Mouse (Mus musculus) liver, embryonic 11.5 days (tissue): ENCODE measurements around the gene Cdh13. TPM values are rescaled to one million over a fixed set of nuclear protein-coding genes. Genes with fewer than 3 reads are reported as not detected.

Experiments used
- ATAC-seq: fragments of 200-750 bp; cut with Nextera tagmentation; replicated peaks from 2 replicates; pipeline ENCODE4 v1.8.0; 2017; ENCODE audit warnings: moderate number of reproducible peaks, mild to moderate bottlenecking, moderate TSS enrichment, moderate library complexity; ENCODE audit not compliant: low FRiP score
- DNase-seq: peaks from one replicate; pipeline ENCODE4 v3.0.0-alpha.2; 2017; ENCODE audit warnings: low spot score
- H3K27ac ChIP-seq: fragments of 300-500 bp; sonication (generic); 2 replicates; pipeline ENCODE4 v1.5.1; 2014; ENCODE audit warnings: mild to moderate bottlenecking, low read depth, low read length, control low read depth
- H3K27me3 ChIP-seq: fragments of 300-500 bp; sonication (generic); replicated peaks from 2 replicates; pipeline ENCODE4 v1.6.1; 2014; ENCODE audit warnings: low read length, mixed read lengths; ENCODE audit not compliant: control insufficient read depth, insufficient read depth
- H3K36me3 ChIP-seq: fragments of 300-500 bp; sonication (generic); 2 replicates; pipeline ENCODE4 v1.6.1; 2014; ENCODE audit warnings: mild to moderate bottlenecking, low read length, moderate library complexity, mixed read lengths; ENCODE audit not compliant: control insufficient read depth, insufficient read depth
- H3K4me1 ChIP-seq: fragments of 300-500 bp; sonication (generic); replicated peaks from 2 replicates; pipeline ENCODE4 v1.6.1; 2014; ENCODE audit warnings: low read length, mixed read lengths; ENCODE audit not compliant: control insufficient read depth, insufficient read depth
- H3K4me2 ChIP-seq: fragments of 300-500 bp; sonication (generic); 2 replicates; pipeline ENCODE4 v1.6.1; 2014; ENCODE audit warnings: mild to moderate bottlenecking, control low read depth, moderate library complexity
- H3K4me3 ChIP-seq: fragments of 300-500 bp; sonication (generic); 2 replicates; pipeline ENCODE4 v1.5.1; 2014; ENCODE audit warnings: low read depth, low read length, control low read depth
- H3K9ac ChIP-seq: fragments of 300-500 bp; sonication (generic); 2 replicates; pipeline ENCODE4 v1.6.1; 2014; ENCODE audit warnings: low read depth, low read length, control low read depth
- H3K9me3 ChIP-seq: fragments of 300-500 bp; sonication (generic); 2 replicates; pipeline ENCODE4 v1.6.1; 2016; ENCODE audit warnings: low read length, inconsistent platforms, mixed read lengths; ENCODE audit not compliant: control insufficient read depth
- WGBS: fragments of 180-500 bp; shearing (Covaris S2); extraction: QIAGEN DNeasy Blood & Tissue Kit; methylation state at CpG from one replicate; pipeline ENCODE4 v1.1.7; 2014; 5-methylcytosine and 5-hydroxymethylcytosine counted together
- polyA plus RNA-seq: library from polyadenylated mRNA; unstranded; fragments of >200 nt; fragmentation: Nextera tagmentation; extraction: Ambion mirVana; gene quantifications from 2 replicates; pipeline ENCODE4 v1.2.1, GENCODE M21; 2014

Cdh13 gene
- polyA plus RNA-seq, 1 experiment from 2014 or later: 2.9 TPM

DNA sequence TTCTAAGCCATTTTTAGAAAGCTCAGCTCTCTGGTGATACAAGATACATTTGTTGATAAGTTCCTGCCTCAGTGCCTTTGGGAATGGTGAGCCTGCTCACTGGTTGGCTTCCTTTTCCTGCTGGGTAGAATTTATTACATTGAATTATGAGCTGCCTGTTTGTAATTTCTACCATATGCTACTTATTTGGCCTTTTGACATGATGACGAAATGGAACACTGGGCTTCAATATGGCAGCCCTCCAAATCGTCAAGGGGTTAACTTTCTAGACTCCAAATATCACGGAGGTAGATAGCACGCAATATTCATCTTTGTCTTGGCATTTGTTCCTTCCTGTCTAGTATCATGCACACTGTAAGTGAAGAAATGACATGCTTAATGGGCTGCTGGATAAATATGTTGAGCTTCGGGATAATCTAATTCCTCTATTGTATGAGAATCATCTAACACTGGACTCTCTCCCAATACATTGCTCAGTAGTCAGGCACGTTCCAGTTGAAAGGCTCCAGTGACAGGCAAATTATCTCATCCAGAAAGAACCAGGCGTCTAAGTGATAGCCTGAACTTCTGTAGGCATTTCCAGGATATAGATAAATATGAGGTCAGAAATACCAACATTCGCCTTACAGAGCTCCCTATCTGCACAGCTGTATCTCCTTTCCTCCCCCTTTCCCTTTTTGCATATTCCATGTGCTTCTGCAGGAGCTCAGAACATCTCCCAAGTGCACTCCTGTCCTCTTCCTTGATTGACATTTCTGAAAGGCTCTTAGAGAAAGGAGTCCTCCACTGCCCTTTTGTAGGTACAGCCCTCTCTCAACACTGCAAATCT, 378.7 kb downstream of the Cdh13 start:
- no peaks in the 10 kb centered on the region for H3K36me3 ChIP-seq
- H3K4me2 ChIP-seq: no peak overlapping the region
- H3K27me3 ChIP-seq: no peaks in the 10 kb centered on the region
- DNase-seq (no peak), ATAC-seq (no peak)
- H3K4me3 ChIP-seq: no peak overlapping the region
- H3K9ac ChIP-seq: no peak overlapping the region
- no peaks in the 10 kb centered on the region for H3K4me1 ChIP-seq
- 62% methylated on average over 8 of the region's 8 CpGs for WGBS
- H3K9me3 ChIP-seq: no peaks in the 10 kb centered on the region
- H3K27ac ChIP-seq: no peak overlapping the region

DNA sequence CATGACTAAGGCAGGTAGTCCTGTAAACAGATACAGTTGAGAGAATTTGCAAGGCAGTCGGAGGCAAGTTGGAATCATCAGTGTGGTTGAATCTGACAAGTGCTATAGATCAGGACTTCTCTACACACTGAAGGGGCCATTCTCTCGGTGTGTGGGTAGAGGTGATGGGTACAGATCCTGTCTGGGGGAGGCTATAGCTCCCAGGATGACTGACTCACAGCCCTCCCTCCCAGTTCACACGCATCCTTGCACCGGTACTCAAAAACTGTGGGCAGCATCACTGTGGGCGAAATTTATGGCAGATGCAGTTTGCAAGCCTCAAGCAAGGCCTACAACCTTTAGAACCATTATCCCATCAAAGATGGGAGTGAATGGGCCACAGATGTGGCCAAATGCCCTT, 381.5 kb downstream of the Cdh13 start:
- H3K4me1 ChIP-seq: no peaks in the 10 kb centered on the region
- no peaks in the 10 kb centered on the region for H3K36me3 ChIP-seq
- DNase-seq: no peak
- H3K9me3 ChIP-seq: no peaks in the 10 kb centered on the region
- no peak overlapping the region for H3K4me3 ChIP-seq
- no peak overlapping the region for H3K27ac ChIP-seq
- H3K27me3 ChIP-seq: no peaks in the 10 kb centered on the region
- 88% methylated on average over 5 of the region's 5 CpGs for whole genome bisulfite sequencing
- no peak overlapping the region for H3K4me2 ChIP-seq
- no peak overlapping the region for H3K9ac ChIP-seq
- no peak for ATAC-seq

- Histone ChIP-seq H3K9ac (no peak overlapping the region), H3K4me3 (no peak overlapping the region), H3K4me2 (no peak overlapping the region), H3K4me1 (no peaks in the 10 kb centered on the region), H3K9me3 (no peaks in the 10 kb centered on the region), H3K27me3 (no peaks in the 10 kb centered on the region), H3K27ac (no peak overlapping the region), H3K36me3 (no peaks in the 10 kb centered on the region)
- DNase-seq (no peak), ATAC-seq (no peak)
- whole genome bisulfite sequencing: 82% methylated on average over 4 of the region's 4 CpGs
Measured at GRCm38 (mm10) chr8:118667736-118668135, 384.2 kb downstream of the Cdh13 start.

GRCm38 (mm10) chr8:118676233-118676632, 392.7 kb downstream of the Cdh13 start:
- H3K4me2 ChIP-seq: no peak overlapping the region
- H3K36me3 ChIP-seq: no peaks in the 10 kb centered on the region
- WGBS: 78% methylated on average over 6 of the region's 6 CpGs
- ATAC-seq (no peak), DNase-seq (no peak)
- H3K27ac ChIP-seq: no peak overlapping the region
- no peak overlapping the region for H3K9ac ChIP-seq
- no peaks in the 10 kb centered on the region for H3K4me1 ChIP-seq
- no peak overlapping the region for H3K4me3 ChIP-seq
- H3K27me3 ChIP-seq: no peaks in the 10 kb centered on the region
- no peaks in the 10 kb centered on the region for H3K9me3 ChIP-seq

GRCm38 (mm10) chr8:118679347-118679746, 395.8 kb downstream of the Cdh13 start:
- DNase-seq (no peak), ATAC-seq (no peak)
- H3K9ac ChIP-seq: no peak overlapping the region
- H3K27me3 ChIP-seq: no peaks in the 10 kb centered on the region
- H3K4me2 ChIP-seq: no peak overlapping the region
- H3K9me3 ChIP-seq: no peaks in the 10 kb centered on the region
- no peak overlapping the region for H3K4me3 ChIP-seq
- H3K36me3 ChIP-seq: no peaks in the 10 kb centered on the region
- 74% methylated on average over 9 of the region's 9 CpGs for WGBS
- no peak overlapping the region for H3K27ac ChIP-seq
- no peaks in the 10 kb centered on the region for H3K4me1 ChIP-seq

DNA sequence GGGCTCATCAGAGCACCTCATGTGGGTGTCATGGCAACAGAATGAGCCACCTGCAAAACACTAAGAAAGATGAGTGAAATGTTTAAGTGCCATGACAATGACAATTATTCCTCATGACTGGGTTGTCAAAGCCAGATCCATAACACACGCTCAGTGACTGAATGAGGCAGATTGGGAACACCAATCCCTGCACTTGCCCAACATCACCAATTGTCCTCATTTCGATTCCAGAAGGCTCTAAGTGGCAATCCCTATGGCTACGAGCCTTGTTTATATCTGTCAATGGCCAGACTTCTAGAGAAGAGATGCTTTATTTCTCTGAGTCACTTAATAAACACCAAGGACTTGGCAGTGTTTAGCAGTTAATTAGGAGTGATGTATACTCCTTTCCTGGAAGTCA, 399.9 kb downstream of the Cdh13 start:
- H3K9ac ChIP-seq: no peak overlapping the region

GRCm38 (mm10) chr8:118685863-118686262, 402.3 kb downstream of the Cdh13 start:
- Histone ChIP-seq H3K27me3 (peaks cover 2% of the 10 kb centered on the region; the same call in 1 of the 2 replicates), H3K9me3 (no peaks in the 10 kb centered on the region), H3K4me1 (no peaks in the 10 kb centered on the region), H3K9ac (no peak overlapping the region), H3K36me3 (no peaks in the 10 kb centered on the region), H3K4me2 (no peak overlapping the region), H3K4me3 (no peak overlapping the region), H3K27ac (no peak overlapping the region)
- 89% methylated on average over 1 of the region's 1 CpGs for WGBS
- no peak for DNase-seq
- no peak for ATAC-seq

More for the DNA sequence above, 399.9 kb downstream of the Cdh13 start:
- 73% methylated on average over 3 of the region's 3 CpGs for WGBS
- no peaks in the 10 kb centered on the region for H3K27me3 ChIP-seq
- no peak overlapping the region for H3K27ac ChIP-seq
- no peak overlapping the region for H3K4me2 ChIP-seq
- H3K36me3 ChIP-seq: no peaks in the 10 kb centered on the region
- ATAC-seq: no peak
- H3K9me3 ChIP-seq: no peaks in the 10 kb centered on the region
- no peak overlapping the region for H3K4me3 ChIP-seq
- DNase-seq: no peak
- H3K4me1 ChIP-seq: no peaks in the 10 kb centered on the region

DNA sequence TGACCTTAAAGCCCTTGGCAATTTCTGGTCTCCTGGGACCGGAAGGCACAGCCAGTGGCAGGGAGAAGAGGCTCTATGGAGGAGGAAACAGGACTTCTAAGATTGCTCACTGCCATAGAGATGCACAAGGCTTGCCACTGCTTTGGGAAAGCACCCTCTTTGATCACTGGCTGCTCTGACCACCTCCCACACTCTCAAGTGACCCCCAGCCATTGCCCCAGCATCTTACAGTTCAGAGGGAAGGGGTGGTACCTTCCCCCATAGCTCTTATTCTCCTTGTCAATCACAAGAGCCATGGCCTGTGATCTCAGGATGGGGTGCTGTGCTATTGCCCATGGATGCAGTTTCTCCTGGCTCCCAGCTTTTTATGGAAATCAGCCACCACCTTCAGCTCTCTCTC, 406.3 kb downstream of the Cdh13 start:
- Histone ChIP-seq H3K36me3 (no peaks in the 10 kb centered on the region), H3K4me1 (no peaks in the 10 kb centered on the region), H3K4me3 (no peak overlapping the region), H3K27me3 (peaks cover 2% of the 10 kb centered on the region; the same call in 1 of the 2 replicates), H3K9me3 (no peaks in the 10 kb centered on the region), H3K27ac (no peak overlapping the region), H3K4me2 (no peak overlapping the region), H3K9ac (no peak overlapping the region)
- WGBS: 71% methylated on average over 1 of the region's 1 CpGs
- no peak for ATAC-seq
- no peak for DNase-seq

DNA sequence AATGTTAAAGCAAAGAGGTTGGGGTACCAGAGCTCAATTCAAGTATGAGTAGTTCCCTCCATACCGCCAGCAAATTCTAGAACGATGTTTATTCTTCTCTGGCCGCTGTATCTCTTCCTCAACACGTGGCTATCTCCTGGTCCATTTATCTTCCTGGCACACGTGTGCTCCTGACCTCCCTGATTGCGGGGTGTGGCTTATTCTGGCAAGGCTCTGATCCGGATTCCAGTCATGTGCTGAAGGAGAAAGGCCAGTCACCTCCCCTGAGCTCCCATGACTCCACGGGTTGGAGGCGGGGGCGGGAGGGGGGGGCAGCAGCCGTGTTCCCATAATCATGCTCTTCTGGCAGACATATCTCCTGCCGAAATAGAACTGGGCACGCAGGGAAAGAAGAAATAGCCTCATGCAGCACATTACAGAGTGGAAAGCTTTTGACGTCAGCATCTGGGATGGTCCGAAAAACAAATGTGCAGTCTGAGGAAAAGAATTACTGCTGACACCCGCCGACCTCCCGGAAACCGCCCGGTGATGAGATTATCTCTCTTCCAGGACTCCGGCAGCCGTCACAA, 417.9 kb downstream of the Cdh13 start:
- DNase-seq: no peak
- H3K27ac ChIP-seq: no peak overlapping the region

More for the DNA sequence above, 417.9 kb downstream of the Cdh13 start:
- Histone ChIP-seq H3K9me3 (peaks cover 6% of the 10 kb centered on the region; the same call in 1 of the 2 replicates), H3K27me3 (no peaks in the 10 kb centered on the region), H3K4me3 (no peak overlapping the region), H3K4me2 (0 out of 2 replicates have a peak overlapping the region, but pooled peaks have one; percentile 16), H3K36me3 (no peaks in the 10 kb centered on the region), H3K4me1 (no peaks in the 10 kb centered on the region), H3K9ac (no peak overlapping the region)
- peak; percentile 82 for ATAC-seq
- 52% methylated on average over 22 of the region's 22 CpGs for WGBS
